In the genomic region with DNA sequence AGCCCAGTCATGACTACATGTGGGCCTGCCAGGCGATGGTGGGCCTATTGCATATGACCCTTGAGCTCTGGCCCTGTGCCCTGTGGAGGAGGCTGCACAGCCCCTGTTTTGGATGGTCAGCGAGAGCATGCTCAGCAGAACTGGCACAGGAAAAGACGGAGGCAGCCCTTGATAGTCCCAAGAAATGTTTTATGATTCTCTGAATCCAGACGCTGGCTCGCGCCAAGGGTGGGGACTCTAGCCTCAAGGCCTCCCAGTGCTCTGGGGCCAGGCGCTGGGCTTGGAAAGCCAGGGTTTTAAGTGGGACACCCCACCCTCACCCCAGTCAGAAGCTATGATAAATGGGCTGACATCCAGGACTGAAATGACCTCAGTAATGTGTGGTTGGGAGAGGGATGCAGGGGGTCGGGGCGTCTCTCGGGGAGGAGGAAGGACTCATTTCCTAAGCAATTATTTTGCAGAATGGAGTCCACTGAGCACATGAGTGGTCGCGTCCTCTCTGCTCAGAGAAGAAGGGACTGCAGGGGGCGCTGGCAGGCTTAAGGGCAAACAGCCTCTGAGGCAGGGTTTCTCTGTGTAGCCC, we compare ENCODE assay signal across 9 mouse cellular contexts. TPM values are rescaled to one million over a fixed set of nuclear protein-coding genes. Genes with fewer than 3 reads are reported as not detected.
DNase-seq lines count a peak whose midpoint lies in the region; ATAC-seq lines count a peak whose summit lies in the region.
"Had no signal": no experiment of that assay in that cellular context is flagged by ENCODE, and none has a peak within 500 bp of the region (broad histone marks: within the 10 kb centered on the region; RNA-seq: fewer than 3 reads in every experiment).

No protein-coding gene starts in this region.

- no peaks in the 10 kb centered on the region for H3K36me3 ChIP-seq in hindbrain, embryonic 13.5 days
- H3K36me3 ChIP-seq in hindbrain, embryonic 16.5 days (ENCODE audit: control insufficient read depth, insufficient read depth, low read length), result no peaks in the 10 kb centered on the region
- no peaks in the 10 kb centered on the region for H3K36me3 ChIP-seq in lung, embryonic 15.5 days
- H3K36me3 ChIP-seq: midbrain, embryonic 12.5 days had no signal

- H3K9ac ChIP-seq in hindbrain, embryonic 13.5 days, result no peak overlapping the region
- no peak overlapping the region for H3K9ac ChIP-seq in hindbrain, embryonic 16.5 days (ENCODE audit: low read depth, low read length)
- no peak overlapping the region for H3K9ac ChIP-seq in lung, embryonic 15.5 days
- H3K9ac ChIP-seq: midbrain, embryonic 12.5 days had no signal

- no peak overlapping the region for H3K4me2 ChIP-seq in hindbrain, embryonic 13.5 days
- H3K4me2 ChIP-seq in hindbrain, embryonic 16.5 days (ENCODE audit: low read length), result no peak overlapping the region
- H3K4me2 ChIP-seq in lung, embryonic 15.5 days, result no peak overlapping the region
- H3K4me2 ChIP-seq: midbrain, embryonic 12.5 days had no signal

- WGBS in hindbrain, embryonic 13.5 days, result 79% methylated on average over 13 of the region's 13 CpGs
- 68% methylated on average over 13 of the region's 13 CpGs for WGBS in hindbrain, embryonic 16.5 days
- 44% methylated on average over 13 of the region's 13 CpGs for WGBS in lung, embryonic 15.5 days

- ATAC-seq in hindbrain, embryonic 13.5 days (ENCODE audit: low FRiP score), result no peak
- no peak for ATAC-seq in hindbrain, embryonic 16.5 days
- 0 out of 2 replicates have a peak, but pooled peaks have one; percentile 28 for ATAC-seq in lung, embryonic 15.5 days (ENCODE audit: borderline replicate concordance, extremely low read depth, low FRiP score, low TSS enrichment)
- no peak for ATAC-seq in activated CD4-positive, CD25-positive, alpha-beta regulatory T cell, adult 4 months

- peaks cover 73% of the 10 kb centered on the region for H3K4me1 ChIP-seq in hindbrain, embryonic 13.5 days (replicated peaks)
- peaks cover 41% of the 10 kb centered on the region for H3K4me1 ChIP-seq in hindbrain, embryonic 16.5 days (ENCODE audit: control insufficient read depth, insufficient read depth, low read depth, low read length)
- H3K4me1 ChIP-seq in lung, embryonic 15.5 days, result peaks cover 51% of the 10 kb centered on the region

- no peaks in the 10 kb centered on the region for H3K9me3 ChIP-seq in hindbrain, embryonic 13.5 days
- no peaks in the 10 kb centered on the region for H3K9me3 ChIP-seq in hindbrain, embryonic 16.5 days (ENCODE audit: control insufficient read depth, low read length)
- H3K9me3 ChIP-seq in lung, embryonic 15.5 days, result no peaks in the 10 kb centered on the region
- H3K9me3 ChIP-seq: midbrain, embryonic 12.5 days had no signal

- peak overlapping the region; percentile 52; the same call in 1 of the 2 replicates for H3K27ac ChIP-seq in hindbrain, embryonic 13.5 days
- no peak overlapping the region for H3K27ac ChIP-seq in hindbrain, embryonic 16.5 days (ENCODE audit: low read depth, low read length)
- H3K27ac ChIP-seq in lung, embryonic 15.5 days, result peak overlapping the region; percentile 55

- DNase-seq in gastrocnemius, adult 18-20 months (ENCODE audit: low spot score), result peak; percentile 68
- peak; percentile 78 to 85 for DNase-seq in kidney, adult 8-10 months
- no peak for DNase-seq in right cerebral cortex, postnatal 25 days
- DNase-seq in spleen, postnatal 36 days (ENCODE audit: low spot score in 2 of 2), result no peak

- no peaks in the 10 kb centered on the region for H3K27me3 ChIP-seq in hindbrain, embryonic 13.5 days
- no peaks in the 10 kb centered on the region for H3K27me3 ChIP-seq in hindbrain, embryonic 16.5 days (replicated peaks; ENCODE audit: control insufficient read depth, insufficient read depth, low read length)
- H3K27me3 ChIP-seq in lung, embryonic 15.5 days, result peaks cover 14% of the 10 kb centered on the region; the same call in 1 of the 2 replicates

- H3K4me3 ChIP-seq in hindbrain, embryonic 13.5 days, result no peak overlapping the region
- no peak overlapping the region for H3K4me3 ChIP-seq in hindbrain, embryonic 16.5 days (ENCODE audit: low read length)
- H3K4me3 ChIP-seq in lung, embryonic 15.5 days, result no peak overlapping the region
- H3K4me3 ChIP-seq: midbrain, embryonic 12.5 days had no signal

RNA-seq across cellular contexts. Expression of a gene that starts 5.7 kb away (rescaled TPM):
- polyA plus RNA-seq in hindbrain, embryonic 13.5 days (2015; fragmentation: Nextera tagmentation; extraction: Ambion mirVana), result 20.2 and 22.8 TPM in 2 replicates
- polyA plus RNA-seq in hindbrain, embryonic 16.5 days (2015; fragmentation: Nextera tagmentation; extraction: Ambion mirVana), result 18.5 and 29.8 TPM in 2 replicates
- total RNA-seq in gastrocnemius, adult 18-20 months (2021), result 10 to 100 TPM; 65.0 to 78.0 TPM
- 31.1 and 48.4 TPM in 2 replicates for polyA plus RNA-seq in lung, embryonic 15.5 days (2015; fragmentation: Nextera tagmentation; extraction: Ambion mirVana)
- 10 to 100 TPM; 17.2 to 18.6 TPM for polyA plus RNA-seq in activated CD4-positive, CD25-positive, alpha-beta regulatory T cell, adult 4 months (2017; shearing (Covaris generic))

Comparison
In these comparisons a context has a peak if more than half of its experiments do, and no peak if none do; other contexts are left out.
1. DNase-seq: peak in gastrocnemius, adult 18-20 months (single experiment) and kidney, adult 8-10 months (2 of 2); none in right cerebral cortex, postnatal 25 days (single experiment) and spleen, postnatal 36 days (0 of 2).